Mouse (Mus musculus): ENCODE results near the gene Hcn1.

Gene Hcn1

DNA sequence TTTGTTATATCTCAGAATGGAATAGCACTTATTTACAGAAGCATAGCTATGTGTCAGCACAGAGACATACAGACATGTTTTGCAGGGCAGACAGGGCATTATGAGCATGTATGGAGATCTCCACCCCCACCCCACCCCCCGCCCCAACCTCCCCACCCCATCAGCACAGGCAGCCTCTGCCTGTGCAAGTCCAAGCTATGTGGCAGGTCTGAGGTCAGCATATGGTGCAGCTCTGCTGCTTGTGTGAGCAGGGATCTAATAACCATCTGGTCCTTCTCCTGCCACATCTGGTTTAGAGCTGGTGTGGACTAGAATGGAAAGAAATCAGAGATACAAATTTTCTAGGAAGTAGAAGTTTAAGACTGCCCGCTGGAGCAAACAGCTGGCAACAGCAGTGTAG is 424.4 kb downstream of the Hcn1 start:
- DNase-seq (ENCODE audit: low spot score in 2 of 2), result no peak

DNA sequence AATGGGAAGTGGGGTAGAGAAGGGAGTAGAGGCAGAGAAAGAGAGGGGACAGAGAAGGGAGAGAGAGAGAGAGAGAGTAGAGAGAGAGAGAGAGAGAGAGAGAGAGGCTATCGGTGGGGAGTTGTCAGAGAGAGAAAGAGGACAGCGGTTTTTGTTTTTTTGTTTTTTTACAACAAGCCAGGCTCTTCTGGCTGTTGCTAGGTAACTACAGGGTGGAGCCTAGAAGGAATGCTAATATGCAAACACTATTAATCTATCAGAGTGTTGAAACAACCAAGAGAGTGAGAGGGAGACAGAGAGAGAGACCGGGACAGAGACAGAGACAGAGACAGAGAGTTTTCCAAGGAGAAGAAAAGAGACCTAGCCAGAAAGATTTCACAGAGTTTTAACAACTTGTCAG is 425.7 kb downstream of the Hcn1 start:
- no peak for DNase-seq (ENCODE audit: low spot score in 2 of 2)

DNA sequence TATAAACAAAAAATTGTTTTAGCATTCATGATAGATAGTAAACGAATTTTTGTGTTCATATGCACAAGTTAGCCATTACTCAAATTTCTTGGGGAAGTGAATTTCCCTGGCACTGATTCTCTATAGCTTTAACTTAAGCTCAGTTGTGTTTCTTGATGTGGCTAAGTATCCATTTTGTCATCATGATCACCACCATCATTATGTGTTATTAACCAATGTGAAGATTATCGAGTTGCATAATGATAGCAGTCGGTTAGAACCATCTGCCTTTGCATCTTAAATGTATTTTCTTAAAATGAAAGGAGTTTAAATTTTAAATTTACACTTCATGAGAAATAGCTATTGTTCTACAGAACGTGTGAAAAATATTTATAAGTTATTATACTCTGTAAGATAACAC is 426.5 kb downstream of the Hcn1 start:
- DNase-seq (ENCODE audit: low spot score in 2 of 2), result no peak

DNA sequence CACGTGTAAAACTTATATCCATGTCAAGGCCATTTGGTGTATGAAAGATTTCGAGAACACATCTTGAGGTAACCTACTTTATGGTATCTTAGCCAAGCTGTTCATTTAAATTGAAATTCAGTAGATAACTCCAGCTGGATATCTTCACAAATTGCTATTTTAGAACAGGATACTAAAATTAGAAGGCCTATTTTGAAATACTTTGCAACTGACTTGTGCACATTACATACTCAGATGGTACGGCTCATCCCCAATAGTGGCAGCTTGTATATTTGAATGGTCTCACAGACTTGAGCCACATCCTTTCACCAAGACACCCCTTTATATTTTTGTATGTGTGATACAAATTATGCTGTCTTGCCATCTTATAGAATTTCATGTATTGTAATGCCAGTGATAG is 427.5 kb downstream of the Hcn1 start:
- no peak for DNase-seq (ENCODE audit: low spot score in 2 of 2)

DNA sequence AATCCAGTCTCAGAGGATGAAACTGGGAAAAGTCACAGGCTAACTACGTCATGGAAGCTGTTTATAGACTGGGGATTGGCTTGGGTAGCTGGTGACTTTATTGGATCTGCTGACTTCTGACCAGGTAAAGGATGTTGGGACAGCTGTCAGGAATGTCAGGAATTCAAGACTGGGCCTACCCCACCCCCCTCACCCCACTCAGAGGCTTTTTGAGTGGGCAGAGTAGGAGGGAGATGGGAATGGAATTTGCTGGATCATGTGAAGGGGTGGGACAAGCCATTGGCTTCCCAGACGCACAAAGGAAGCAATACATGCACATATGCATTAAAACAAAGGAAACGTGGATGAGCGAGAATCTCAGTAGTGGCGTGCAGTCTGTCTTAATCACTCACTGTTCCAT is 433.5 kb downstream of the Hcn1 start:
- no peak for DNase-seq (ENCODE audit: low spot score in 2 of 2)
